Mouse (Mus musculus): Measurements from ENCODE around the gene Hoxb13. TPM values are rescaled to one million over a fixed set of nuclear protein-coding genes. Genes with fewer than 3 reads are reported as not detected.
A peak's percentile ranks its signal among the peaks of the same experiment; 100 is the strongest.

Gene Hoxb13
- polyA plus RNA-seq, 1 experiment from 2014 or later = not detected

DNA sequence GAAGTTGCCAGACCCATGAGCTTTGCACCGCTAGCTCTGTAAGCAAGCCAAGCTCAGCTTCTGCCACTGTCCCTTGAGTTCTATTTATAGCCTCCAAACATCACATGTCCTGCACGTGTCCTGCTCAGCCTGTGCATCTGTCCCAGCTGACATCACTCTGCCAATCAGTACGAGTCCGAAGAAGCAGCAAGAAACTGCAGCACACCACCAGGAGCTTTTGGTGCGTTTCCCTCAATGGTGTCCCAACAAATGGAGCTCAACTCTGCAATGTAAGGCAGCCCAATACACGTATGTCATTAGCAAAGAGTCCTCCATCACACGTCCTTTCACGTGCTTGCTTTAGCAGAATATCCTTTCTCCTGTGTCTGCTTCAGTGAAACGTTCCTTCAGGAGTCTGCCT, 33.6 kb downstream of the Hoxb13 start:
- H3K36me3 ChIP-seq (replicated peaks; ENCODE audit: control insufficient read depth, insufficient read depth) = no peaks in the 10 kb centered on the region
- no peaks in the 10 kb centered on the region for H3K9me3 ChIP-seq (ENCODE audit: control insufficient read depth, low read length)
- DNase-seq (ENCODE audit: low spot score) (no peak), ATAC-seq (ENCODE audit: low FRiP score) (no peak)
- no peak overlapping the region for H3K4me2 ChIP-seq (replicated peaks)
- H3K4me3 ChIP-seq (replicated peaks; ENCODE audit: low read length) = no peak overlapping the region
- H3K9ac ChIP-seq = no peak overlapping the region
- no peaks in the 10 kb centered on the region for H3K27me3 ChIP-seq (ENCODE audit: control insufficient read depth, insufficient read depth, low read length)
- 80% methylated on average over 9 of the region's 9 CpGs for WGBS
- no peaks in the 10 kb centered on the region for H3K4me1 ChIP-seq (replicated peaks; ENCODE audit: control insufficient read depth, insufficient read depth, low read length)
- H3K27ac ChIP-seq = no peak overlapping the region

DNA sequence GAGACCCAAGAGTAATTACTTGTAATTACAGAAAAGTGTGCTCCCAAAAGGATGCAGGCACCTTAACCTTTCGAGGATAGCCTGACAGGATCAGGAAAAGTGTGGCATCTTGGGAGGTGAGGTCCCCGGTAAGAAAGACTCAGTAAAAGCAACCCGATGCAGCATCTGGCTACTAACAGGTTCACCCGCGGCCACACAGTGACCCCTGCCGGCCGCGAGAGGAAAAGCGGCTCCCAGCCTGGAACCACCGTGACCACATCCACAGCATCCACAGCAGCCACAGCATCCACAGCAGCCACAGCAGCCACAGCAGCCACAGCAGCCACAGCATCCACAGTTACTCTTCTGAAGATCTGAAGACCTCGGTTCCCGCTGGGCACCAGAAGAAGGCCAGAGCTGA, 40.8 kb downstream of the Hoxb13 start:
- DNase-seq (ENCODE audit: low spot score) (peak; percentile 58), ATAC-seq (ENCODE audit: low FRiP score) (no peak)
- Histone ChIP-seq H3K9ac (no peak overlapping the region), H3K36me3 (replicated peaks; ENCODE audit: control insufficient read depth, insufficient read depth) (no peaks in the 10 kb centered on the region), H3K4me1 (replicated peaks; ENCODE audit: control insufficient read depth, insufficient read depth, low read length) (no peaks in the 10 kb centered on the region), H3K27me3 (ENCODE audit: control insufficient read depth, insufficient read depth, low read length) (peaks cover 39% of the 10 kb centered on the region), H3K9me3 (ENCODE audit: control insufficient read depth, low read length) (no peaks in the 10 kb centered on the region), H3K27ac (no peak overlapping the region), H3K4me3 (replicated peaks; ENCODE audit: low read length) (no peak overlapping the region), H3K4me2 (replicated peaks) (no peak overlapping the region)
- 2% methylated on average over 11 of the region's 12 CpGs for WGBS

- H3K4me2 ChIP-seq (replicated peaks) = no peak overlapping the region
- no peaks in the 10 kb centered on the region for H3K4me1 ChIP-seq (replicated peaks; ENCODE audit: control insufficient read depth, insufficient read depth, low read length)
- H3K27me3 ChIP-seq (ENCODE audit: control insufficient read depth, insufficient read depth, low read length) = peaks cover 38% of the 10 kb centered on the region
- WGBS = 3% methylated on average over 7 of the region's 7 CpGs
- H3K9ac ChIP-seq = no peak overlapping the region
- H3K27ac ChIP-seq = no peak overlapping the region
- ATAC-seq (ENCODE audit: low FRiP score) (no peak), DNase-seq (ENCODE audit: low spot score) (peak; percentile 75)
- no peaks in the 10 kb centered on the region for H3K36me3 ChIP-seq (replicated peaks; ENCODE audit: control insufficient read depth, insufficient read depth)
- H3K4me3 ChIP-seq (replicated peaks; ENCODE audit: low read length) = no peak overlapping the region
- H3K9me3 ChIP-seq (ENCODE audit: control insufficient read depth, low read length) = no peaks in the 10 kb centered on the region
These were observed 46.1 kb downstream of the Hoxb13 start for GRCm38 (mm10) chr11:96240211-96240610.

Other genes with a start within 250 kb of the Hoxb13 start
- 6.5 and 7.0 TPM in 2 replicates for gene Igf2bp1, start 188.4 kb upstream of the Hoxb13 start, polyA plus RNA-seq (2014; fragmentation: Nextera tagmentation; extraction: Ambion mirVana)
- gene Gip, start 169.8 kb upstream of the Hoxb13 start, polyA plus RNA-seq (2014; fragmentation: Nextera tagmentation; extraction: Ambion mirVana) = not detected in 2 replicates
- gene Snf8, start 159.4 kb upstream of the Hoxb13 start, polyA plus RNA-seq (2014; fragmentation: Nextera tagmentation; extraction: Ambion mirVana) = 46.3 and 57.3 TPM in 2 replicates
- gene Ube2z, start 128.9 kb upstream of the Hoxb13 start, polyA plus RNA-seq (2014; fragmentation: Nextera tagmentation; extraction: Ambion mirVana) = 32.3 and 38.6 TPM in 2 replicates
- 950 and 1,009 TPM in 2 replicates for gene Atp5g1, start 118.6 kb upstream of the Hoxb13 start, polyA plus RNA-seq (2014; fragmentation: Nextera tagmentation; extraction: Ambion mirVana)
- not detected in 2 replicates for gene Calcoco2, start 82.4 kb upstream of the Hoxb13 start, polyA plus RNA-seq (2014; fragmentation: Nextera tagmentation; extraction: Ambion mirVana)
- gene Ttll6, start 60.5 kb upstream of the Hoxb13 start, polyA plus RNA-seq (2014; fragmentation: Nextera tagmentation; extraction: Ambion mirVana) = 0.33 and 0.37 TPM in 2 replicates
- gene Hoxb9, start 77.1 kb downstream of the Hoxb13 start, polyA plus RNA-seq (2014; fragmentation: Nextera tagmentation; extraction: Ambion mirVana) = 10.7 and 22.4 TPM in 2 replicates
- 41.2 and 50.6 TPM in 2 replicates for gene Hoxb8, start 87.6 kb downstream of the Hoxb13 start, polyA plus RNA-seq (2014; fragmentation: Nextera tagmentation; extraction: Ambion mirVana)
- gene Hoxb7, start 92.3 kb downstream of the Hoxb13 start, polyA plus RNA-seq (2014; fragmentation: Nextera tagmentation; extraction: Ambion mirVana) = 40.8 and 45.6 TPM in 2 replicates
- 71.4 and 90.1 TPM in 2 replicates for gene Hoxb6, start 98.2 kb downstream of the Hoxb13 start, polyA plus RNA-seq (2014; fragmentation: Nextera tagmentation; extraction: Ambion mirVana)
- gene Hoxb5, start 109.0 kb downstream of the Hoxb13 start, polyA plus RNA-seq (2014; fragmentation: Nextera tagmentation; extraction: Ambion mirVana) = 140 and 157 TPM in 2 replicates
- gene Hoxb4, start 124.0 kb downstream of the Hoxb13 start, polyA plus RNA-seq (2014; fragmentation: Nextera tagmentation; extraction: Ambion mirVana) = 4.0 and 5.4 TPM in 2 replicates
- 12.8 and 17.2 TPM in 2 replicates for gene Hoxb3, start 129.0 kb downstream of the Hoxb13 start, polyA plus RNA-seq (2014; fragmentation: Nextera tagmentation; extraction: Ambion mirVana)
- 39.5 and 42.9 TPM in 2 replicates for gene Hoxb2, start 156.2 kb downstream of the Hoxb13 start, polyA plus RNA-seq (2014; fragmentation: Nextera tagmentation; extraction: Ambion mirVana)
- 0.33 and 0.56 TPM in 2 replicates for gene Hoxb1, start 171.4 kb downstream of the Hoxb13 start, polyA plus RNA-seq (2014; fragmentation: Nextera tagmentation; extraction: Ambion mirVana)